Mouse (Mus musculus): Measurements from ENCODE around the gene Foxo1.

Gene Foxo1

DNA sequence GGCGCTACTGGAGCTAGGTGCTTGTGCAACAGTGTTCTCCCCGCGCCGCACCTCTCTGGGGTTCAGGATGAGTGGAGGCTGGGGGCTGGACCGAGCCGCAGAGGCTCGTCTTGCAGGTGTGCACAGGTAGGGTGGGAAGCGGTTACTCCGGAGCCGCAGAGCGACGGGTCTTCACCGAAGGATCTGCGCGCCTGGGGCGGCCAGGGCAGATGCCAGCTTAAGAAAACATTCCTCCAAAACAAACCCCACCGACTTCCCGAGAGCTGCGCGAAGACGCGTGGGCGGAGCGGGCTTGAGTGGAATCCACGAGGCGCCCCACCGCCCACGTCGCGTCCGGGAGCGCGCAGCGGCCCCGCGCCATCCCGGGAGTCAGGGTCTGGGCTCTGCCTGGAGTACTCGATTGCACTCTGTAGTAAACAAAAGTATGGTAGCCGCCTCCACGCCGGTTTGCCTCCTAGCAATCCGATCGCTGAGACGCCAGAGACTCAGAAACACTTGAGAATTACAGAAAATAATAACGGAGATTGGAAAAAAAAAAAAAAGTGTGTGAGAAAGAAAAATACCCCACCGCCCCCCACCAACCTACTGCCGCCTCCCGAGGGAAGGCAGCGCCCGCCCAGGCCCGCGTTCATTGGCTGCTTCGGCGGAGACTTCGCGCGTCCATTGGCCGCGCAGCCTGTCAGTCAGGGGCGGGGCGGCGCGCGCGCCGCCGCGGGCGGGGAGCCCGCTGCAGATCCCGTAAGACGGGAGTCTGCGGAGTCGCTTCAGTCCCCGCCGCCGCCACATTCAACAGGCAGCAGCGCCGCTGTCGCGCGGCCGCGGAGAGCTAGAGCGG is at the start of gene Foxo1:
Gene Foxo1 (plus strand): TSS at position 685 of the 835 bp plus-strand sequence.
- peak; percentile 92 for DNase-seq

DNA sequence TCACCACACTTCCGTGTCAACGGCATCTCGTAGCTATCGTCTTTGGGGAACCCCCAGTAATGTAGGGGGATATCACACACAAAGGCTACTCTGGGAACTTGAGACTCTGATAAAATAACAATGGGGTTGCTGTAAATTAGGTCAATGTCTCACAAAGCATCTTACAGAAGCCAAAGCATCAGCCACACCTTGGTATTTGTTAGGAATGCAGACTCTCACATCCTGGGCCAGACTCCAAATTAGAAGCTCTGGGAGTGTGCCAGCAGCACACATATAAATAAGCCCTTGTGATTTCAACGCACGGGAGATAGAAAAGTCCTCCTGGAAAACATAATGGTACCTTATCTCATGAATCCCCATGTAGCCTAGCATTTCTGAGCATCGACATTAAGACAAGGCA is 49.3 kb upstream of the Foxo1 start:
- no peak for DNase-seq

DNA sequence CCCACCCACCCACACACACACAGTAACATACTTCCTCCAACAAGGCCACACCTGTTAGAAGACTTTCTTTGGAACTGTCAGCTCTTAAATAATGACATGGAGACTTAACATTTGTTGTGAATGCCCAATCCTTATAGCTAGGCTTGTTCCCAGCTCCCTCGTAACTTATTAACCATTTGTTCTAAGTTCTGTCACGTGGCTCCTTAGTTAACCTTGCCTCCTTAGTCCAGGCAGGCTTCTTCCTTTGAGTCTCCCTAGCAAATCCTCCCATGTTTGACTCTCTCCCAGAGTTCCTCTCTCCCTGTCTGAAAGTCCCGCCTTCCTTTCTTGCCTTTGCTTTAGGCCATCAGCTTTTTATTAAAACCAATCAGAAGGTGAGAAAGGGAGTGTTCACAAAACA is 47.1 kb upstream of the Foxo1 start:
- no peak for DNase-seq

DNA sequence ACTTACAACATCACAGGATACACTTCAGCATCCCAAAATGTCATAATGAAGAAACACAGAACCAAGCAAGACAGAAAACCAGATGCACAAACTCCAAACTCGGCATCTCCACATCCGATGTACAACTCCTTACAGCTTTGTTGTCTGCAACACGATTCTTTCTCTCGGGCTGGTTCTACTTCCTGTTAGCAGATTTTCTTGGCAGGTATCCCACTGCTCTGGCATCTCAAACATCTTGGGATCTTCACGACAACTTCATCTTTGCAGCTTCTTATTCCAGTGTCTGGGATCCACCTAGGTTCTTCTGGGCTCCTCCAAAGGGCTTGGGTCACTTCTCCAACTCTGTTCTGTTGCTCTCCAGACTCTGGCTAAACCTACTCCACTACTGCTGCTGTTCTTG is 46.2 kb upstream of the Foxo1 start:
- DNase-seq, result peak; percentile 16

DNA sequence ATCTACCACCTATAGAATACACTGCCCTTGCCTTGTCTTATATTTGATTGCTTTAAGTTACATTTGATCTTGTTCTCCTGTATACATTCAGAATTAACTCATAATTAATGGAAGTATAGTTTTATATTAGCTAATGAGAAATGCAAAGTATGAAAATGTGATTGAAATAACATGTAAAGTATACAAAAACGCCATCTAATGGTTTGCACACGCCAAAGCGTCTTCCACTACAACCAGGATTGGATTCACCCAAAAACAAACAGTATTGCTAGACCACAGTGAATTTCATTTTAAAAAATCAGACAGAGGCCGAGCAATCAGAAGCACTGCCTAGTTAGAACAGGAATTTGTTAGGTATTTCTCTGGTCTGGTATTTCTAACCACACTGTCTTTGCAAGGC is 31.6 kb upstream of the Foxo1 start:
- no peak for DNase-seq

DNA sequence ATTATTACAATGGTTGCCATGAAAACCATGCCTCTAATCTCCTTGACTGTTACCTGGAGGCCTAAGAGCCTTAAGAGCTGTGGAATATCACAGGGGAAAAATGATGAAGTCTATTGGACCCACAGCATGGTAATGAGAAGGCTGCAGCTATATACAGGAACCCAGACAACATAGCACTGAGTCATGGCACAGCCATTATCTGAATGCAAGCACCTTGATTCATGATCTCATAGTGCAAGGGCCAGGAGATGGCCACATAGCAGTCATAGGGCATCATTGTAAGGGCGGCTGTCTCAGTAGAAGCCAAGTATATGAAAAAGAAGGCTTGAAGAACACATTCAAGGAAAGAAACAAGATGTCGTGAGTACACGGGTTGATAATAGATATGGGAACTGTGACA is 31.0 kb upstream of the Foxo1 start:
- no peak for DNase-seq

DNA sequence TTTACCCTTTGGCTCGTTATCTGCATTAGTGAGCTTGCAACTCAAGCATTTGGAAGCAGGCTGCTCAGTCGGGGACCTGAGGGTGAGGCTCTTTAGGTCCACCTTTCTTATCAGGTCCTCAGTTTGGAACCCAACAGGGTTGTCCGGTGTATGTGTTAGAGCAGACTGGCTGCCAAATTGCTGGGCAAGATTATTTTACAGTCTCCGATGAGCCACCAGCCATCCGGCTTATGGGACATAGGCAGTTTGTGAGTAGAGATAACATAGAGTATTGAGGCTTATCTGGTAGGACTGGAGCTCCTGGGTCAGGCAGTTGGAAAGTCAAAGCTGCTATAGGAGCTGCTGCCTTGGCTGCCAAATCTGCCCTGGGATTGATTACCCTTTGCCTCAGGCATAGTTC is 27.1 kb upstream of the Foxo1 start:
- no peak for DNase-seq

DNA sequence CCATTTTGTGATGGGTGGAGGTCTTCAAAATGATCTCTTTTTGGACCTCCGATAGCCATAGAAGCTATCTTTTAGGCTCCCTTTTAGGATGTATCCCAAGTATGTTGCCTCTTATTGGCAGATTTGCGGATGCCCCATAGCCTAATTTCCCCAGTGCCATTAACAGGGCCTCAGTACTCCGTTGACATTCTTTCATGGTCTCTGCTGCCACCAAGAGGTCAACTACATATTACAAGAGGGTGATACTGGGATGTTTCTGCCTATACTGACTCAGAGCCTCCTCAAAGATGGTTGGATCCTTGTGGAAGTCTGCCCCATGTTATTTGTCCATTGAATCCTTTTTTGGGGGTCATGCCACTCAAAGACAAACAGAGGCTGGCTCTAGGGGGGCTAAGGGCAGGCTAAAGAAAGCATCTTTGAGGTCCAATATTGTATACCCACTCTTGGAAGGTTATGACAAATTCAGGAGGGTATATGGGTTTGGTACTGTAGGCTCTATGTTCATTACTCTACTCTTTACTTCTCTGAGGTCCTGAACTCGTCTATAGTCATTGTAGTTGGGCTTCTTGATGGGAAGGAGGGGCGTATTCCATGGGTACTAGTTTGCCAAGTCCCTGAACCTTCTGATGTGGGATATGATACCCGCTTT is 25.6 kb upstream of the Foxo1 start:
- DNase-seq, result peak; percentile 88

DNA sequence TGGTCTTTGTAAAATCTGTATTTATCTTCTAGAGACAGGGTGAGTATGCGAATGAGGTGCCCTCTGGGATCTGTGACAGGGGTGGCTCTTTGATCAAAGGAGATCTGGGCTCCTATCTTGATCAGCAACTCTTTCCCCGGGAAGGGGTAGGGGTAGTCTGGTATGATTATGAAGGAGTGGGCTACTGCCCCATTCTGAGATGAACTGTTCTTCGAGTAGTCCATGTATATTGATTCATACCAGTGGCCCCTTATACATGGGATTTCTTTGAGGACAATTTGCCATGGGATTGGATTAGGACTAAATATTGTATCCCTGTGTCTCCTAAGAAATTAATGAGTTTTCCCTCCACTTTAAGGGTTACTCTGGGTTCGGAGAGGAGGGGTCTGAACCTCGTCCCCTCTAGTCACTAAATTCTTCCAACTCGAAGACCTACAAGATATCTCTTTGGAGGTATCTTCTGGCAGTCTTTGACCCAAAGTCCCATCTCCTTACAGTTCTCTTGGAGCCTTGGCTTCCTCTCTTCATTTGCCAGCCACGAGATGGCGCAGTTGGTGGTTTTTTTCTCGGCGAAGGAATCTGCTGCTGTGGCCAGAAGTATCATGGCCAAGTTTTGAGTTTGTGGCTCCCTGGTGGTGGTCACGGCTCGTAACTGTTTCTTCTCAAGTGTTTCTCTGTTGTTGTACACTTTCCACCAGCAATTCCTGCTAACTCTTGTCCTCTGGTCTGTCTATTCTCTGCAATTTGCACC is 24.7 kb upstream of the Foxo1 start:
- DNase-seq, result peak; percentile 51

DNA sequence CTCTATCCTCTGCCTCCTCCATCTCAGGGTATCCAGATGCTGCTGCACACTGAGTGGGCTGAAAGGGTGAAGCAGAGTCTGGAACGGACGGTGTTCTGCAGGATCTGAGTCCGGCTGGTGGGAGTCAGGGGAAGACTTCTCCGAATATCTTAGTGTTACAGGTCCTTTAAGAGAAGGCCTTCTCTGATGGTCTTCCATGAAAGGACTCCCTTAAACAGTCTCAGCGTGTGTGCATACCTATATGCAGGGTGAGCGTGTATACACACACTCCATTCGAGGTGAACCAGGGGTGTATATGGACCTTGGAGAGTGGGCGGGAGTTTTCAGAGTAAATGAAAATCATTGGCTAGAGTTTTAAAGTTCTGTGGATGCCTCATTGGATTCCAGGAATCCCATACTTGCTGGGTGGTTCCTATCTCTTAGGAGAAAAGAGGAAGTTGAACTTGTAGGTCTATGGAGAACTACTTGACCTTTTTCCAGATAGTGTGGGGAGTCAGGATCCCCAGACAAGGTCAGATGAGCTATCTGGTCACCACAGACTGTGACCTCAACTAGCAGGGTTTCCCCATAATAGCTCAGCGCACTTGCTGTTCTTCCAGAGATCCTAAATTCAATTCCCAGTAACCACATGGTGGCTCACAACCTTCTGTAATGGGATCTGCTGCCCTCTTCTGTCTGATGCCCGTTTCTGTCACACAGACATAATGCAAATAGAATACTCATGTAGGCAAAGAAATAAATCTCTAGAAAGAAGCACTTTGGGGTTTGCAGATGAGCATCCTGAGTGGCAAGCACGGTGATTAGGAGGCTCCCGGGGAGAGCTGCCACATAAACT is 21.9 kb upstream of the Foxo1 start:
- DNase-seq, result no peak

DNA sequence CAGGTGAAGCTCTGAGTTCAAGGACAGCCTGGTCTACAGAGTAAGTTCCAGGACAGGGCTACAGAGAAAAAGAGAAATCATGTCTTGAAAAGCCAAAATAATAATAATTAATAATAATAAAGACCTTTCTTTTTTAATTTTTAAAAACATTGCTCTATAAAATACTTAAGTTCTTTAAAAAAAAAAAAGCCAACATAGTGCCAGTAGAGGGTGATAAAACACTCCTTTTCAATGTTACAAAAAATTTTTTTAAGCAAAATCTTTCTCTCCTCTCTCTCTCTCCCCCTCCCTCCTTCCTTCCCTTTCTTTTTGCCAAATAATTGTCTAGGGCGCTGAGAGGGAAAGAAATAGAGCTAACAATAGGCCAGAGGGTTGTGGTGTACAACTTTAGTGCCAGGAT is 17.0 kb upstream of the Foxo1 start:
- no peak for DNase-seq

DNA sequence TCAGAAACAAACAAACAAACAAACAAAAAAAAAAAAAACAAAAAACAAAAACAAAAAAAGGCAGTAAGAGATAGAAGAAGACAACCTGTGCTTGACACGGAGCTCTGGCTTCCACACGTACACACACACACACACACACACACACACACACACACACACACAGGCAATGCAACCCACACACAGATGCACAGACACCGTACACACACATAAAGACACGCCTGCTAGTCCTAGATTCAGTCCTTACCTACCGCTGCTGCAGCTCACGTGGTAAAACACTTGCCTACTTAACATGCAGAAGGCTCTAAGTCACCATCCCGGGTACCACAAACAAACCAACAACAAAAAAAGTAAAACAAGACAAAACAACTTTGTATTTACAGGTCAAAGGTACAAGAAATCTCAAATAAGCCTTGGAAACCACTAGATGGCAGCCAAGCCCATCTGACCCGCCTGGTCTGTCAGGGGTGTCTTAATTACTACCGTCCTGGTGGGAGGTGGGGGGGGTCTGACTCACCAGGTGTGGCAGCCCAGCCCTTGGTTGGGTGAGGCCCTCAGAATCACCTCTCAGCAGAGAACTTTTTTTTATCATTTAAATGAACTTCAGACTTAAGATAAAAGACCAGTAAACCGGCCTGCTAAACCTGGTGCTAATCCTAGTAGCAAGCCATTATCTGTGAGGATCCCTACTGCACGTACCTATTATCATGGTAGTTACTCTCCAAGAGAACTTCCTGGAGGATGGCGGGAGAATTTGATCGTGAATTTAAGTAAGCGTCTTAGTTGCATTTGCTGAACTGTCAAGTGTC is 14.3 kb upstream of the Foxo1 start:
- peak; percentile 36 for DNase-seq

DNA sequence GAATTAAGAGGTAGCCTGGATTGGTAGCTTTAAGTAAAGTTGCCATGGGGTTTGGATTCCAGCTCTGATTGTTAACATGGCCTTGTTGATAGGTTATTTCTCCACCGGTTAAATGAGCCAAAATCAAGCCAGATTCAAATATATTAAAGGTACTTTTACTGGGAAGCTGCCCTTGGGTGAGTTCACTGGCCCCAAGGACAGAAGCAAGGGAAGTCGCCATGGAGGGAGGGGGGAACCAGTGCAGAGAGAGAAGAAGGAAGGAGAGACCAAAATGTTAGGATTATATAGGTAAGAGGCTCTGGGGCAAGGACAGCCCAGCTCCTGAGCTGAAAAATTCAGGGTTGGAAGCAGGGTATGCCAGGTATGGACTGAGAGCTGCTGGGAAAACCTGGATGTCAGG is 13.6 kb upstream of the Foxo1 start:
- no peak for DNase-seq

DNA sequence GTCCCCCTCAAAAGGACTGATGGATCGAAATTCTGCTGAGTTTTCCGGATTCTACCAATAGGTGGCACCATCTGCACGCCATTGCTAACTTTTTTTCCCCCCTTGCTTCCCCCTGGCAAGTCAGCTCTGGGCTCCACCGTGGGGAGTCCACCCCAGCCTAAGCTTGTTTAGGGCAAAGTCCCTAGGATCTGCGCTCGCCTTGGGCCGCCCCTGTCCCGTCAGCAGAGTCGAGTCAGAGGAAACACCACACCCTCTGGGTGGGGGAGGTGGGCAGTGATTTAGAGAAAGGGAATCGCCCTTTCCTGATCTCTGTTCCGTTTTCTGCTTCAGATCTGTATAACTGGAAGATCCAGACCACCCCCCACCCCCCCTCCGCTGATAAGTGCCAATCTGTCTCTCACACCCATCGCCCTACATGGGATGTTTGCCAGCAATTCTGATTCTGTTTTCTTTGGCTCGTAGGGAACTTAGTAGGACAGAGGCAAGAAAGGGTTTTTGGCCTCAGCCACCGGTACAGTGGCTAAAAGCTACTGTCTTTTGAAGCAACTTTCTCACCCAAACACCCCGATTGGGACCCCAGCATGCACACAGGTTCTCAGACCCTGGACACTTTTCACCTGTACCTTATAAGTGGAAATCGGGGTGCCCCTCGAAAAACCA is 10.2 kb upstream of the Foxo1 start:
- peak; percentile 73 for DNase-seq

DNA sequence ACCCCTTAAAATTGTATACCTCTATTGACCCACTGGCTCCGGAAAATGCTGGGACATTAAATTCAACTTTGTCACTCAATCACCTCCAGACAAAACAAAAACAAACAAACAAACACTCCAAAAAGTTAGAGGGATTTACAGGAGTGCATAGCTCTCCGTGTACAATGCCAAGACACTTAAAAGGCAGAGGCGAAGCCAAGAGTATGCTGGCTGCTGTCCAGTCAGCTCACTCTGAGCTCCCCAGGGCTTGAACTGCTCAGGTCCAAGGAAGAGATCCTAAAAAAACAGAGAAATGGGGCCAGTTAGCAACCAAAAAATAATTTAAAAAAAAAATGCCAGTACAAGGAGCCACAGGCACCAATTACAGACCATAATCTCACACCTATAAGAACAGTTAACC is 9.6 kb upstream of the Foxo1 start:
- DNase-seq, result peak; percentile 70

DNA sequence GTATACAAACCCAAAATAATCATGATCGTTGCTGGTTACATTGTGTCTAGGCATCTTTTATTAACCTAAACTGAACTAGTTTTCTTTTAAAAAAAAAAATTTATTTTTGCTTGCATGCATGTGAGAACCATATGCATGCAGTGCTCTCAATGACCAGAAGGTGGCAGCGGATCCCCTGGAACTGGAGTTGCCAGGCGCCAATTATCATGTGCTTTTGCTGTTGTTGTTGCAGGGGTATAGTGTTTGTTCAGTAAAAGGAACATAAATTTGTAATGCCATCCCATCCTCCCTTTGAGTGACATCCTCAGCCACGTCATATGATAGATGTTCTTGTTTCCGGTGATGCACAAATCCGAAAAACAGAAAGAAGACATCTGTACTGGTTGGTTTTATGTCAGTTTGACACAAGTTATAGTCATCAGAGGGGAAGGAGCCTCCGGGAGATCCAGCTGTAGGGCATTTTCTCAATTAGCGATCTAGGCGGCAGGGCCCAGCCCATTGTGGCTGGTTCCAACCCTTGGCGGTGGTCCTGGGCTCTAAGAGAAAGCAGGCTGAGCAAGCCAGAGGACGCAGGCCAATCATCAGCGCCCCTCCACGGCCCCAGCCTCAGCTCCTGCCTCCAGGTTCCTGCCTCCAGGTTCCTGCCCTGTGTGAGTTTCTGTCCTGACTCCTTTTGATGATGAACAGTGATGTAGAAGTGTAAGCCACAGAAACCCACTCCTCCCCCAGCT is 5.5 kb upstream of the Foxo1 start:
- peak; percentile 92 for DNase-seq

DNA sequence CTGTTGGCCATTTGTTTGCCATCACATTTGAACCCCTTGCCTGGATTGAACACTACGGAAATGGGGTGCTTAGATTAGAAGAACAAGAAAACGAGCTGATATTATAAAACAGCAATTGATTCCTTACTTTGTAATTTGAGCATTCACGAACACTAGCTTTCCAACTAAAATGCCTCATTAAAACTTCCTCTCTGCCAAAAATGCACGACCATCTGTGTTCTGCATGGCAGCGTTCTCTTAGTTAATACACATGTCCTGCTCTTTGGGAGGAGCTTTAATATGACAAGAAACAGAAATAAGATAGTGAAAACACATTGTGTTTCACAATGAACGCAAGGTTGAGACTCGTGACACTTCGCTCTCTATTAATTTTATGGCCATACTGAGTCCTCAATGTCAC is 3.8 kb upstream of the Foxo1 start:
- DNase-seq, result no peak

DNA sequence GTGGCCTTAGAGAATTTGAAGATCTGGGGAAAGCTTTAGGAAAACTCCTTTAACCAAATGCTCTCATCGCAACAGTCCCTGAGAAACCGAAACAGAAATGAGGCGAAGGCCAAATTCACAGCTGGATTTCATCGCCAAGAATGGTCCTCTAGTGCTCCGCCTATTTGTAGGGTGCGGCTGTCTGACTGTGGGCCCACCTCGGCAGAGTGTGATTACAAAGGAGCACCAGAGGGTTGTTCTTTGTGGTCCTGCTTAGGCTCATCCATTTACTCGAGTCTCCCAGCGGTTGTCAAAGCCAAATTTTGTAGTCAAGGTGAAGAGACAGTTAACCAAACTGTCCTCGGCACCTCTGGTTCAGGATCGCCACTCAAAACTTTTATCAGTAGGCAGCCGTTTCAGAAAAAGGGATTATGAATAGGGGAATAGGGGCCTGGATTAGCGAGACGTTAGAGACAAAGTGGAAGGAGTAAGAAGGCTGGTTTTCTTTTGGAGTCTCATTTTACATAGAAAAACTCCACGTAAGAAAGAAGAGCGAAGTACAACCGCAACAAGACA is 1.5 kb upstream of the Foxo1 start:
- peak; percentile 53 for DNase-seq

DNA sequence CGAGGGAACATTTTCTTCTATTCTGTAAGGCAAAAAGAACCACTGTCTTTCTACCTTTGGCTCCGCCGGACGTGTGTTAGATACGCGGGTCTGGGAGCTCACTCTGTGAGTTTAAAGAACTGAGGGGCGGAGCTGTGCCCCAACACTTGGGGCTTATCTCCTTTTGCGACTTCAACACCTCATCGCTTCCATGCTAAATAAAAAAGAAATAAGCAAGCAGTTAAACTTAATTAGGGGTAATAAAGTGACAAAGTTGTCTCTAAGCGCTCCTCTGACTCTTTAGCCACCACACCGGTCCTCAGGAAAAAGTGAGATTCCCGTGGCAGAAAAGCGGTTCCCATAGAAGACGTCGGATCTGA is 864 bp upstream of the Foxo1 start:
- DNase-seq, result peak; percentile 25

DNA sequence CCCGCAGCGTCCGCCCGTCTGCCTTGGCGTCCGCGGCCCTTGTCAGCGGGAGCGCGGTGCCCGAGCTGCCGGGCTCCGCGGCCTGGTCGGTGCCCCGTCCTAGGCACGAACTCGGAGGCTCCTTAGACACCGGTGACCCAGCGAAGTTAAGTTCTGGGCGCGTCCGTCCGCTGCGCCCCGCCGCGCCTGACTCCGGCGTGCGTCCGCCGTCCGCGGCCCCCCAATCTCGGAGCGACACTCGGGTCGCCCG is 276 bp downstream of the Foxo1 start:
- DNase-seq, result no peak
